Mouse (Mus musculus) adrenal gland, postnatal 14 days (tissue): ENCODE data around the gene Man2a1. TPM values are rescaled to one million over a fixed set of nuclear protein-coding genes. Genes with fewer than 3 reads are reported as not detected.

ENCODE experiments used
- DNase-seq: peaks from one replicate; pipeline ENCODE4 v3.0.0; 2021; ENCODE audit warnings: mixed read lengths
- total RNA-seq: library from RNA; stranded (reverse); gene quantifications from 2 replicates; pipeline ENCODE4 v1.2.3, GENCODE M21; 2021

The Man2a1 gene
- total RNA-seq, 1 experiment from 2014 or later, result 150 TPM

DNA sequence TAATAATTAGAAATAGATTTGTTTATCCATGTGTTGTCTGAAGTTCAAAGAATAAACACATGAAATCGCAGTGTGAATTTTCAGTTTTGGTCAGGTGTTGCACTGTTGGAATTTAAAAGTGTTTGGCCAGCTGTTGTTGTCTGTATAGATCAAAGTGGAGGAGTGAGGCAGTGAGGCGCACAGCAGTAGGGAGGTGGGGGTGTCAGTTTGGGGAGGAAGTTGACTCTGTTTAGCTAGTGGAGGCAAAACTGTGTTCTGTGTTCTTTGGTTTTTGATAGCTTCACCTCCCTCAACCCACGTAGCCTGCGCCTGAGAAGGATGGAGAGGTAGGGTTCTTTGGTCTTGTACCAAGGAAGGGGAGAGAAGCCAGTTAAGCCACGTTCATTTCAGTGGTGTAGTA lies 28.3 kb downstream of the Man2a1 start:
- no peak for DNase-seq

DNA sequence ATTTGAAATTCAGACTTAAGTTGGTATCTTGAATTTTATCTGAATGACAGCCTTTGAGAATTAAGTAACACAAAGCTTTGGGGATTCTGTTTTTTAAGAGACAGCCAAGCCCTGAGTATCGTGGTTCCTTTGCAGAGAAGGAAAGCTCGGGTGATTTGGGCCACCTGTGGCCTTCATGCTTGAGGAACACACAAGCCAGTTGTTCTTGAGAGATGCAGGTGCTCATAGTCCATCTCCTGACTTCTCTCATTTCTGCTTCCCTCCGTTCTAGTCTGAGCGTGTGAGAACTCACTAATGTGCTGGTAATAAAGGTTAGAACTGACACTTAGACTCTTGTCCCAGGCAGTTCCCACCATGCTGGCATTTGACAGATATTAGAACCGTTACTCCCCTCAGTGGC lies 28.9 kb downstream of the Man2a1 start:
- no peak for DNase-seq

DNA sequence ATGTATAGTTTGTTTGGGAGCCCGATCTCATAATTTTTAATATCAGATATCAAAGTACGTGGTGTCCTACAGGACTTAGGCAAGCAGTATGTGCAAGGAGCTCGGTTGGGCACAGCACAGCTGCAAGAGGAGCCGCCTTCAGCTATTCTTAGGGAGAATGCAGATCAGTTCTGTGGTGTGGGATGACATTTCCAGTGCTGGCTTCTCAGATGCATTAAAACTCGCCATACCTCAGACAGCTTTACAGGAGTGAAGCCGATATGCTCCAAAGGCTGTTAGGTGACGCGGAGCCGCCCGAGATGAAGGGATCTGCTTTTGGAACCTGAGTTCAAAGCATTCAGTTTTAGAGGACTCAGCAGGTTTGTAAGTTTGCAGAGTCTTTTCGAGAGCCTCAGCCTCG lies 30.0 kb downstream of the Man2a1 start:
- DNase-seq, result no peak

DNA sequence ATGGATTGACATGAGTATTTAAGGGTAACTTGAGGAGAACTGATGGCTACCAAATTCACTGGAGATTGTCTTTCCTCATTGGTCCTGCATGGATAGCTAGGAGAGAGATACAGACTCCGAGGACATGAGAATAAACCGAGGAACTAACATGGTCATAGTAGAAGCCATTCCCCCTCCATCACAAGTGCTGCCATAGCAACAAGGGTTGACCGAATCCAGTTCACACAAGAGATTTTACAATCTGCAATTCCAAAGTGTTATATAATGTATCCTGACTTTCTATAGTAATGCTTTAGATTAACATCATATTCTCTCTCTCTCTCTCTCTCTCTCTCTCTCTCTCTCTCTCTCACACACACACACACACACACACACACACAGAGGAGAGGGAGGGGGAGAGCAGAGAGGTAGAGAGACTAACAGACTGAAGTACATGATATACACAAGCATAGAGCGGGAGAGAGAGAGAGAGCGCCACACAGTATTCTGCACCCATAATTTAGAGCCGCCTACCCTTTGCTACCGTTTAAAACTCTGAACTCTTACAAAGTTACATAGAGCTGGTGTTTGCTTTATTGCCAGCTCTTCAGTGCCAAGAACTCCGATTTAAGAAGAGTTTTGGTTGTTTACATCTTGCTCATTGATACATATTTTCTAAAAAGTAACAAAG lies 37.5 kb downstream of the Man2a1 start:
- DNase-seq, result no peak

DNA sequence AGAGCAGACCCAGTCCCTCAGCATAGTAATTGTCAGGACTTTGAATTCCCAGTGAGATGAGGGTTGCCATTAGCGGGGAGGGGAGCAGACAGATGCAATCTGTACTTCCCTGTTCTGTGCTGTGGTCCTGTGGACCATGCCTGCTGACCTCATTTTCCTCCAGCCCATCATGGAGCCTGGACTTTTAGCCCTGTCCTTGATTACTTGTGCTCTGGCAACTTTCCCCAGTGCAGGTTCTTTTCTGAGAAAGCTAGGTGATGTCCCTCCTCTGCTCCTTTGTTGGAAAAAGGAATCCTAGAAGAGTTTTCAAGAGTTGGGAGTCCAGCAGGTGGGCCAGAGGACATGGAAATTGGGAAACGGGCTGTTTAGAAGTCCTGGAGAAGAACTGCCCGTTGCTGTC lies 40.8 kb downstream of the Man2a1 start:
- DNase-seq, result no peak

DNA sequence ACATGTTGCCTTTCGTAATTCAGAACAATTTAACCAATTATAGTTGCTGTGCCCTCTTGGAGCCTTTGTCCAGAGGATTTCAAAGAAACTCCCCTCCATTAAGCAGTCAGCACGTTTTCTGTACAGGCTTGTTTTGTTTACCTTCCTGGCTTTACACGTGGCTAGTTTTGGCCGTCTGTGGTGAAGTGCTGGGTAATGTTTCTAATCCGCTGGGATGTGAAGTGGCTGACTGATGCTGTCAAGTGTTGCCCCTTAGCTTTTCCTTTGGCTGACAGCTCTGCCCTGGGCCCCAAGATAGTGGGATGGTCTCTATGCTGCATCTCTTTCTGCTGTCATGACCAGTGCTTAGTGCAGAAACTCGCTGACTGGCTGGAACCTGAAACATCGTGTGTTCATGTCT lies 43.1 kb downstream of the Man2a1 start:
- DNase-seq, result no peak

DNA sequence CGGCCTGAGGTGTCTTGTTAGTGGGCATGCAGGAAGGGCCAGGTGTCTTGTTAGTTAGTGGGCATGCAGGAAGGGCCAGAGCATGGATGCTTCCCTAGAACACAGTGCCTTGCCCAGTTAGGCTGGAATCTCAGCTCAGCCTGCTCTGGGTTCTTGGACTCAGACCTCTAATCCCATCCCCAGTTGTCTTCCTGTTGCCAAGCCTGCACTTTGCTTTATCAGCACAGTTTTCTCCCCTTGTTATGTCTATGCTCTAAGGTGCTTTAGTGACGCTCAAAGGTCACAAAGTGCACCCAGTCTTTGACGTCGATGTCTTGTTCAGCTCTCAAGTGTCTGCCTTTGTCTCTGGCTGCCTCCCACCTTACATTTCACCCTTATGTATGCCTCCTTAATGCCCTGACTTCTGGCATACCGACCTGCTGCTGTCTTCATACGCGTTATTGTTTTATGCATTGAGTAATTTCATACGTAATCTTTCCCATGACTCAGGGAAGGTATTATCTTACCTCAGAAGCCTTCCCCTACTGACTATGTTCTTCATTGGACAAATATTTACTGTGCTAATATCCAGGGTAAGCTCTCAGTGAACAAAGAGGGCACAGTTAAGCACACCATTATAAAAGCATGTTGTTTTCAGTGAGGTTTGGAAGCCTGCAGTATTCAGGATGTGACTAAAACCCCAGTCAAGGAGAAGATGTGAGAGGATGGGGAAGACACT lies 44.5 kb downstream of the Man2a1 start:
- no peak for DNase-seq

DNA sequence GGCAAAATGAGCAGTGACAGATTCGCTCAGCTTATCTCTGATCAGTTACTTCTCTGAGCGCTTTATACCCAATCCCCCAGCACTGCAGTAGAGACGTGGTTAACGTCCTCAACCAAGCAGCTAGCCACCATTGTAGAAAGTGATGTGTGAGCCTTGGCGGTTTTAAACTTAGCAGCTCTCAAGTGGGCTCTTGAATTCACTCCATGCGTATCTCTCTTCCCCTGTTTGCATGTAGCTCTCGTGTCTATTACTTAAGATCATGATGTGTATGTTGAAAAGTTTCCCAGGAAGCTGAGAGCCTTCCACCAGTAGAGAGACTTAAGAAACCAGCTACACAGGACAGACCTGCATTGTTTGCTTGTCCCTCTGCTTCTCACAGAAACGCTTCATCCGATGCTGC lies 46.9 kb downstream of the Man2a1 start:
- DNase-seq, result no peak

DNA sequence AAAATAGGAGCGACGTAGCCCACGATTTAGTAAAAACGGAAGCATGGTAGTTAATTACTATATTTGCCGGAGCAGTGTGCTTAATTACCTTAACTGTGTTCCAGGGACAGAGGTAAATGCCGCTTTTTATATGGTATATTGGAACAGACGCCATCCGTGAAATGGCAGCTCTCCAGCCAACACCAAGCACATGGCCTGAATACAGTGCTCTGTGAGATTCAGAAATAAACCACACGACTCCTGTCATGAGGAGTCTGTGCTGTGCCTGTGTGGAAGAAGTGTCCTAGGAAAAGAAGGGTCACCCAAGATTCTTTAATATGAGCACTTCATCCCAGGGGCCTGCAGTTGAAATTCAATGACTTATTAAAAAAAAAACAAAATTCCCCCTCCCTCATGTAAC lies 50.2 kb downstream of the Man2a1 start:
- DNase-seq, result no peak

DNA sequence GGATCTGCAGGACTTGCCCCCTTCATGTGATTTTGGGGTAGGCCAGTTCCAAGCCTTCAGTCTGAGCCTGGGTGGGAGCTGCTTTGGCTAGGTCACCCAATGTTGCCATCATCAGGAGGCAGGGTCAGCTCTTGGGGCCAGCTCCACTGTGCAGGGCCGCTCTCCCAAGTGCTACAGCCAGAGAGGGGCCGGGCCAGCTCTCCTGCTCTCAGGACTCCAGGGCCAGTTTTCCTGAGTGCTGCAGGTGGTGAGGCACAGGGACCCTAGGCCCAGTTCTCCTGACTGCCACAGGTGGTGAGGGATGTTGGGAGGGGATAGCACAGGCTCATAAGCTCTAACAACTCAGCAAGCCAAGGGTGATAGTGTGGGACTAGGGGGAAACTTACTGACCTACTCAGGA lies 53.1 kb downstream of the Man2a1 start:
- no peak for DNase-seq

DNA sequence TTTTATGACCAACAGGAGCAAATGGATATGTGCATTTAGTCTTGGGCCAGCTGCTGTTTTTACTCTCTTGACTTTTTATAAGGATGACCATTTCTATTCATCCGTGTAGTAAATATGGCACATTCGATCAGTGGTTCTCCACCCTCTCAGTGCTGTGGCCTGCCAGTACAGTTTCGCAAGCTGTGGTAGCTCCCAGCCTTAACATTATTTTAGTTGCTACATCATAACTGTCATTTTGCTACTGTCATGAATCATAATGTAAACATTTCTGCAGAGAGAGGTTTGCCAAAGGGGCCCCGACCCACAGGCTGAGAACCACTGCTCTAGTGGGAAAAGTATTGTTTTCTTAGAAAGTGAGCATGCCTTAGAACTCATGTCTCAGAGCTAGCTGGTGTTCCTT lies 59.1 kb downstream of the Man2a1 start:
- DNase-seq, result no peak

DNA sequence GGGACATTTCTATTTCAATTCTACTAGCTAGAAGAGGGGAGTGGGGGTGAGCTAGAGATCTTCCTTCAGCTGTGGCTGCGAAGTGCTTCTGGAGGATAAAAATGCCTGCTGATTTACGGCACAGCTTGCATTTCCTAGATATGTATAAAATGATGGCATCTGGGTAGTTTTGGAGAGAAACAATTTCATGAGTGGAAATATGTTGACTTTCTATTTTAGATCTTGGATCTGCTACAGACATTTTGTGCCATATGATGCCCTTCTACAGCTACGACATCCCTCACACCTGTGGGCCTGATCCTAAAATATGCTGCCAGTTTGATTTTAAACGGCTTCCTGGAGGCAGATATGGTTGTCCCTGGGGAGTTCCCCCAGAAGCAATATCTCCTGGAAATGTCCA lies 66.0 kb downstream of the Man2a1 start:
- DNase-seq, result no peak

DNA sequence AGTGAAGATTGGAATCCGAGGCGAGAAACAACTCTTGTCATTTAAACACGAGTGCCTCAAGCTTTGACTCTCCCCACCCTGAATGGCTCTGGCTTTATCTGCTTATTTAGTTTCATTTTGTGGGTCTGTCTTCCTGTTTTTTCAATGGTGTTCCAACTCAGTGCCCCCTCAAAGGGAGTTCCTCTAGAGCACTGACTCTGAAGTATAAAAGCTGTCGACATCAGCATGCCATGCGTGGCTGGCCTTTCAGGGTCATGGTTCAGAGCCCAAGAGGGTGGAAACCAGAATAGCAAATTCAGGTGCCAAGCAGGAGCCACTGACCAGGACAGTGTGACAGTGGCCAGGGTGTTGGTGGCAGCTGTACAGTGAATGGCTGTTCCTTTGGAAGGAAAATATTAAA lies 68.0 kb downstream of the Man2a1 start:
- DNase-seq, result peak; percentile 9

DNA sequence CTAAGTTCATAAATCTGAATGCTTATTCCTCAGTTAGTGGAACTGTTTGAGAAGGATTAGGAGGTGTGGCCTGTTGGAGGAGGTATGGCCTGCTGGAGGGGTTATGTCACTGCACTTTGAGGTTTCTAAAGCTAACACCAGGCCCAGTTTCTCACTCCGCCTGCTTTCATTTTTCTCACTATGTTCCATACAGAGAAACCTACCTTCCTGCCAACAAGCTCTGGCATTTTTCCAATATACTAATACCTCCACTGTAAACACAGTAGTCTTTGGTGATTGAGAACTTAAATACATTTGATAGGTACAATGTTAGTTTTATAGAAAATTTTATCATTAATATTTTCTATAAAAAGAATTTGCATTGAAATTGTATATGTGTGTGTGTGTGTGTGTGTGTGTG lies 73.9 kb downstream of the Man2a1 start:
- DNase-seq, result no peak

DNA sequence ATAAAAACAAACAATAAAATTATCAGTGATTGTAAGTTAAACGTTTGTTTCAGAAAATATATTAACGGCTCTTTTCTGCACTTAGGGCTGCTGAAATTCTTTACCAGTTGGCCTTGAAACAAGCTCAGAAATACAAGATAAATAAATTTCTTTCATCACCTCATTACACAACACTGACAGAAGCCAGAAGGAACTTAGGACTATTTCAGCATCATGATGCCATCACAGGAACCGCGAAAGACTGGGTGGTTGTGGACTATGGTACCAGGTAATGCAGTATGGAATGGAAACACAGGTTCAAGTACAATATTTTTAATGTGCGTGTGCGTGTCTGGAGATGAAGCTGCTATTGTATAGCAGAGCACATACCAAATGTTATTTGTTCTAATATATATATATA lies 74.4 kb downstream of the Man2a1 start:
- no peak for DNase-seq

DNA sequence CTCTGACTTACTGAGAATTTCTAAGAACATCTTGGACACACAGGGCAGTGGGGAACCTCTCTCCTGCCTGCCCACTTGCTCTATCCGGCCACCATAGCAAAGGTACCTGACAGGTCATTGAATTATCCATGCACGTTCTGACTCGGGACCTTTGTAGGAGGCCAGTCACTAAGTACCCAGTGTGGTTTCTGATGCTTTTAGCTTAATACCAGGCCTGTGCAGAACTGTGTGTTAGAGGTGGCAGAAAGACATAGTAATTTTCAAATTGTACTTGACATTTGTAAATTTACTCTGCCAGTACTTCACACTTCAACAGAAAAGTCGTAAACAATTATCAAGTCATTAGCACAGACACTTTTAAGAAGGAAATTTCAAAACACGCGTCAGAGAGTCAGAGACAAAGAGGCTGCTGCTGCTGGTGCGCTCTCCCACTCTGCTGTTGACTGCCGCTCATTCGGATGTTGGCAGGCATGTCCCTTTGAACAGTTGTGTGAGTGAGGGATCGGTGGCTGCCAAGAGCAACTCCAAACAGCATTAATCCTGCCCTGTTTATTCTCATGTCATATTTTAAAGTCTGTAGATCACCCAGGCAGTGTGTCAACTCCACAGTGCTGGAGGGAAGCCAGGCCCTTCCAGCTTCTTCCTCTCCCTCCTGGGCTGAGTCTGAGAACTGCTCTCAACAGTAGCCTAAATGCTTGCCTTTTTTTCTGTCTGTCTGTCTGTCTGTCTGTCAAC lies 76.4 kb downstream of the Man2a1 start:
- DNase-seq, result peak; percentile 51

DNA sequence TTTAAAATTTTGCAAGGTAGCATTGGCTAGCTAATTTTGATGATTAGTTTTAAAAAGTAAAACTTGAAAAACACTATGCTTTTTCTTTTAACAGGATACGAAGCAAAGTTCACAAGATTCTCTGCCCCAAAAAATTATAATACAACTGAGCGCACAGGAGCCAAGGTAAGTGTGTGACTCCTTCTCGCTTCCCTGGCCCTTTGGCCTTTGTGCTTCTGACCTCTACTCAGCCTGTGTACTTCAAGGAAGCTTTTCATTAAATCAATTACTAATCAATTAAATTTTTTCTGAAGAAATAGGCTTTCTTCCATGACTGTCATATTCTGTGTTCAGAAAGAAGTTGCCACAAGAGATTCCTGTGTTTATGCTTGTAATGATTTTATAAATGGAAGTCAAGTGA lies 80.9 kb downstream of the Man2a1 start:
- no peak for DNase-seq

DNA sequence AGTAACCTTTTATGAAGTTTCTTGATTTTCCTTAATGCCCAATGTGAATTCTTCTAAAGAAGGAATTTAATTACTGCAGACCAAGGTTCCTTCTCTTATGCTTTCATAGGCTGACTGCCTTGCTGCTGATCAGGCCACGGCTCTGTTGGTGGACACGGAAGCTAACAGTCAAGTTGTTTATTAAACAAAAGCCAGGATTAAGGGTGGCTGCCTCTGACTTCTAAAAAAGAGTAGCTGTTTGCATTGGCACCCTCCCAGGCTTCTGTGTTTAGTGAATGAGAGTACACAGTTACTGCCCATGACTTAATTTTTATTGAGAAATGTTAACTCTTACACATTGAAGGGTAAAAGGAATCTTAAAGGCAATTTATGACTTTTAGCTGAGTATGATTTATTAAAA lies 81.4 kb downstream of the Man2a1 start:
- peak; percentile 41 for DNase-seq

DNA sequence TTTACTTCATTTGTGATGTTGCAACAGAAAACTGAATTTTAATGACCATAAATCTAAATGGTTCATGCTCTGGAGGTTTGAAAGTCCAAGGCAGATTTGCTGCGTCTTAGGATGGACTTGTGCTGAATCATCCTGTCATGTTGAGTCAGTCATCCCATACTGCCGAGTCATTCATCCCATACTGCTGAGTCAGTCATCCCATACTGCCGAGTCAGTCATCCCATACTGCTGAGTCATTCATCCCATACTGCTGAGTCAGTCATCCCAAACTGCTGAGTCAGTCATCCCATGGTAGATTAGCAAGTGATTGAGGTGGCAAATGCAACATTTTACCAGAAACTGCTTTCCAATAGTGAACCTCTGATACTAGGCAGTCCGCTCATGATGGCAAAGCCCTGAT lies 83.6 kb downstream of the Man2a1 start:
- peak; percentile 33 for DNase-seq

DNA sequence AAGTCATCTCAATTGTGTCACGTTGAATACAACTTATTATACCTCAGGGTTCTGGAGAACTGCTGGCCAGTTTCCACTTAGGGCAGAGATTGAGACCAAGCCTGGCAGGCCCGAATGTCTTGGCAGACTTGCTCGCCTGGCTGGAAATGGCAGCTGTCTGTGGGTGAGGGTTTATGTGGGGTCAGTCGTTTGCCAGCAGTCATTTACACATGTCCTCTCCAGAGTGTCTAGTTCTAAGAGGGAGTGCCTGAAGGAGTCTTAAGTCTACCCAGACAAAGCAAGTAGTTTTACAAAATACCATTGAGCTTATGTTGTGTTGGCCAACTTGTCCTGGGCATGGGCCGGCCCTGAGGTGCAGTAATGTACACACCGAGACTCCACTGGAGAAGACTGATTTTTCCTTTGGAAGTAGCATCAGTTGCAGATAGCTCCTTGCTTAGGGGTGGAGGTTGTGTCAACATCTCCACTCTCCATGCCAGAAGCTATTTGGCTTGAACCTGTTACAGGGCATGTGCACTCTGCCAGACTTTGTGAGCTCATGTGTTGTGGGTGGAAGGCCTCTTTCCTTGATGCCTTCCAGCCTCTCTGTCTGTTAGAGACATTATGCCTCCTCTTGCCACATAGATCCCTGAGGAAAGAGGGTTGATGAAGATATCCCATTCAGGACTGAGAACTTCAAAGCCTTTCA lies 84.8 kb downstream of the Man2a1 start:
- peak; percentile 67 for DNase-seq

DNA sequence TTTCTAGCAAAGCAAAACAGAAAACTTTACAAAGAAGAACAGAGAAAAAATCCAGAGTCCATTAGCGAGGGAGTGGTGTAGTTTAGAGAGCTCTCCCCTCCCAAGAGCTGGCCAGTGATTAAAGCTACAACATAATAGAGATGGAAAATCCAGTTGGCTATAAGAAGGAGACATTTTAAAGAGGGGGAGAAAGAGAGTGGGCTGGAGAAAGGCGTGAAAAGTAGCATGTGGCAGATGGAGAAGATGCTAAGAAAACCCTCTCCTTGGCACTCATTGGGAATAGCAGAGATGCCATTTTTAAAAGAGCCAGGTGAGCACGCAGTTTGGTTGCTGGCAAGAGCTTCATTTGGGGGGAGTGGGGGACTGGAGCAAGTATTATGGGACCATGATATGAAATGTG lies 89.1 kb downstream of the Man2a1 start:
- DNase-seq, result no peak

DNA sequence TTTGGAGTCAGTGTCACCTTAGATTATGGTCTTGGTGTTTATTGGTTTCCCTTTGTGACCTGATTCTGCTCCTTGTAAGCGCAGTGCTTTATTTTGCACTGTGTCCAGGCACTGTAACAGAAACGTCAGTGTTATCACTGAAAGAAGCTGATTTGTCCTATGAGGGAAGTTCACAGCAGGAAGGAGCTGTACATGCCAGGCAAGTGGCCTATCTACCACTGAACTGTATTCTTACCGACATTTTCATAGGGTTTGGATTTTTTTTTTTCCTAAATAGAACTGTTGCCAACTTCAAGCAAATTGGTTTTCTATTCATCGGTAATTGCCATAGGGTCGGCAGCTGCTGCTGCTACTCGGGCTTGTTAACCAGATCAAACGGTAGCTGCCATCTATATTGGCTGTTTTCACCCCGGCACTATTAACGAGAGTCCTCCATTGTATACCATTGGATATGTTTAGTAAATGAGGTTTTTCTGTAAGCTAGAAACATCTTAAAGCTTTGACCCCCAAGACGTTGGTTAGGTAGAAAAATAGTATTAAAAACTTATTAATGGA lies 96.8 kb downstream of the Man2a1 start:
- no peak for DNase-seq

DNA sequence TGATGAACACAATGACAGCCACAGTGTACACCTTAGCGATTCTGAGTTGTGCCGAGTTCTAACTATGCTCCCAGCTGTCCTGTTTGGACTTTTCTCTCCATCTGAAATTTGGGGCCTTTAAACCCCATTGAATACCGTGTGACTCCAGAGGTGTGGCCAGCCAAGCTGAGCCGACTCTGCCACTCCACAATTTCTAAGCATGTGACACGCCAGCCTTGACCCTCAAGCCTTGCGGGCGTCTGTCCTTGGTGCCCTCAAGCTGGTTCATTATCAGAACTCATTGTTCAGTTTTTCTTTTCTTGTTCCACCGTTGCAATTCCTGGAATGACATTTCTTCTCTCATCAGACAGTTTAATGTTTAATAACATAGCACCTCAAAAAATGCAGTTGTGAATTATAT lies 98.0 kb downstream of the Man2a1 start:
- peak; percentile 43 for DNase-seq
